Mouse (Mus musculus) G1E (cell line): ENCODE data around the gene Dnajb1. TPM values are rescaled to one million over a fixed set of nuclear protein-coding genes. Genes with fewer than 3 reads are reported as not detected.
"Not testable (repeated sequence)": the region's sequence is repeated elsewhere in the genome, so short reads cannot be mapped to it uniquely, and the experiment has no call there.

Experiments
- ATAC-seq: 2 replicates; pipeline ENCODE4 v1.8.0; 2016; ENCODE audit warnings: mild to moderate bottlenecking; ENCODE audit not compliant: insufficient number of reproducible peaks, poor library complexity, low FRiP score, severe bottlenecking; ENCODE audit errors: extremely low read depth
- DNase-seq: peaks from one replicate; pipeline ENCODE4 v3.0.0; 2012; ENCODE audit warnings: low spot score
- H3K27me3 ChIP-seq: 2 replicates; pipeline ENCODE4 v1.6.1; 2012; ENCODE audit warnings: mild to moderate bottlenecking, low read length, inconsistent platforms; ENCODE audit not compliant: insufficient read depth
- H3K36me3 ChIP-seq: replicated peaks from 2 replicates; pipeline ENCODE3; 2012; ENCODE audit warnings: mild to moderate bottlenecking, inconsistent platforms
- H3K4me1 ChIP-seq: 2 replicates; pipeline ENCODE4 v1.6.1; 2012; ENCODE audit warnings: low read depth, low read length, inconsistent platforms, mixed read lengths; ENCODE audit not compliant: insufficient read depth
- H3K4me3 ChIP-seq: 2 replicates; pipeline ENCODE4 v1.5.1; 2012; ENCODE audit warnings: low read depth, mild to moderate bottlenecking, inconsistent platforms, low read length, moderate library complexity, mixed read lengths
- H3K9me3 ChIP-seq: replicated peaks from 2 replicates; pipeline ENCODE4 v1.6.1; 2012; ENCODE audit warnings: inconsistent platforms
- CTCF ChIP-seq: IDR thresholded peaks from 2 replicates; pipeline ENCODE4 v1.5.1; 2012; ENCODE audit warnings: low read depth, low read length, inconsistent platforms, mixed read lengths
- GATA1 ChIP-seq: IDR thresholded peaks from 2 replicates; pipeline ENCODE4 v1.6.1; 2012; ENCODE audit warnings: borderline replicate concordance, low read length, inconsistent platforms, mixed read lengths
- GATA2 ChIP-seq: IDR thresholded peaks from 2 replicates; pipeline ENCODE4 v1.6.1; 2012; ENCODE audit warnings: low read depth, low read length, inconsistent platforms, borderline replicate concordance
- POLR2AphosphoS5 ChIP-seq: IDR thresholded peaks from 2 replicates; pipeline ENCODE4 v1.6.1; 2012; ENCODE audit warnings: low read depth, low read length, inconsistent platforms; ENCODE audit not compliant: insufficient replicate concordance
- TAL1 ChIP-seq: conservative IDR thresholded peaks from 2 replicates; pipeline ENCODE4 v1.6.1; 2012; ENCODE audit warnings: low read depth, low read length, inconsistent platforms, mixed read lengths
- polyA plus RNA-seq: library from polyadenylated mRNA; stranded (reverse); fragments of >175 nt; gene quantifications from 2 replicates; pipeline ENCODE4 v1.2.3, GENCODE M21; 2012
- total RNA-seq, 2 experiments: library from RNA; stranded (forward) in 1 of 2; stranded (reverse) in 1 of 2; fragments of 200-1000 nt in 1 of 2; fragments of >200 nt in 1 of 2; fragmentation: Nextera tagmentation in 1 of 2; gene quantifications; 2 replicates each; pipeline ENCODE4 v1.2.3; 2014 to 2017

The Dnajb1 gene
- total and polyA plus RNA-seq, 3 experiments: 36.0 to 44.8 (median 37.8) TPM

DNA sequence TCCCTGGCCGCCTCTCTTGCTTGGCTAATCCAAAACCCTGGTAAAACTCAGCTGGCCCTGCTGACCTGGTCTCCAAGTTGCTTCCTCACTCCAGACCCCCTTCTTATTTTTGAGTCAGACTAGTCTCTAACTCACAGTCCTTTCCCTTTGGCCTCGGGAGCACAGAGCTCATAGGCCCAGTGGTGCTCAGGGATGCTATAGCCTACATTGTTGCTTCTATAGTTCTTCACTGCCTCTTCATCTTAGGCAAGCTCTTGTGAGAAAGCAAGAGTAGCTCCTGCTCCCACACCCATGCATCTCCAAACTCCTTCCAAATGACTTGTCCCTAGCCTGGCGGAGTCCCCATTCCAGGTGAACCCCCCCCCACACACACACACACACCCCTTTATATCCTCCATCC, 40.3 kb upstream of the Dnajb1 start:
- Histone ChIP-seq H3K27me3 (peaks cover 3% of the 10 kb centered on the region), H3K4me3 (peak overlapping the region; percentile 85; the same call in 1 of the 2 replicates), H3K36me3 (peaks cover 47% of the 10 kb centered on the region), H3K9me3 (no peaks in the 10 kb centered on the region), H3K4me1 (peaks cover 53% of the 10 kb centered on the region)
- DNase-seq (no peak), ATAC-seq (no peak)
- TF ChIP-seq CTCF: no peak
- no peak for TF ChIP-seq TAL1
- no peak for TF ChIP-seq POLR2AphosphoS5
- no peak for TF ChIP-seq GATA1
- TF ChIP-seq GATA2: no peak

DNA sequence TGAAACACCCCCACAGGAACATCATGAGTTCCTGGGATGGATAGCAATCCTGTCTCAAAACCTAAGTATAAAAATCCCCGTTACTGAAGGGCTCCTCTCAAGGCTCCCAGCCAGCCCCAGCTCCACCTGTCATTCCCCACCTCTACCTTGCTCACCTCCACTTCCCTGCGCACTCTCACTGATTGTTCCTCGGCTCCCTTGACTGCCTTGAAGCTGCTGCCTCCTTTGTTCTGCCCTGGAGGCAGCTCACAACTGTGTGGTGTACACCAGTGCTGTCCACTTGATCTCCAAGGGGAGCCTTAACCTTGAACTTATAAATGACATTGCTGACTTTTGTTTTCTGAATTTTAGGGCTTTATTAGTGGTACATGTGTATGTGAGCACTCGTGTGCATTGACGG, 39.9 kb upstream of the Dnajb1 start:
- H3K4me1 ChIP-seq: peaks cover 52% of the 10 kb centered on the region

GRCm38 (mm10) chr8:83568755-83569154, 39.2 kb upstream of the Dnajb1 start:
- no peak for TF ChIP-seq POLR2AphosphoS5
- TF ChIP-seq CTCF: no peak
- no peak for TF ChIP-seq GATA1
- no peak for TF ChIP-seq TAL1
- TF ChIP-seq GATA2: no peak
- ATAC-seq (no peak), DNase-seq (no peak)
- no peaks in the 10 kb centered on the region for H3K27me3 ChIP-seq
- peaks cover 57% of the 10 kb centered on the region for H3K4me1 ChIP-seq
- H3K9me3 ChIP-seq: no peaks in the 10 kb centered on the region
- H3K36me3 ChIP-seq: peaks cover 58% of the 10 kb centered on the region
- H3K4me3 ChIP-seq: no peak overlapping the region

More for the DNA sequence above, 39.9 kb upstream of the Dnajb1 start:
- Histone ChIP-seq H3K4me3 (peak overlapping the region; percentile 85; the same call in 1 of the 2 replicates), H3K9me3 (no peaks in the 10 kb centered on the region), H3K36me3 (peaks cover 51% of the 10 kb centered on the region), H3K27me3 (no peaks in the 10 kb centered on the region)
- DNase-seq: no peak
- ATAC-seq: no peak
- TF ChIP-seq POLR2AphosphoS5: no peak
- no peak for TF ChIP-seq GATA1
- TF ChIP-seq GATA2: no peak
- TF ChIP-seq CTCF: no peak
- no peak for TF ChIP-seq TAL1

- TF ChIP-seq GATA2 (no peak), TAL1 (no peak), GATA1 (no peak), POLR2AphosphoS5 (no peak), CTCF (no peak)
- no peak for ATAC-seq
- Histone ChIP-seq H3K4me3 (no peak overlapping the region), H3K4me1 (peaks cover 61% of the 10 kb centered on the region), H3K9me3 (no peaks in the 10 kb centered on the region), H3K36me3 (peaks cover 62% of the 10 kb centered on the region), H3K27me3 (no peaks in the 10 kb centered on the region)
- no peak for DNase-seq
Measured at GRCm38 (mm10) chr8:83569165-83569564, 38.8 kb upstream of the Dnajb1 start.

DNA sequence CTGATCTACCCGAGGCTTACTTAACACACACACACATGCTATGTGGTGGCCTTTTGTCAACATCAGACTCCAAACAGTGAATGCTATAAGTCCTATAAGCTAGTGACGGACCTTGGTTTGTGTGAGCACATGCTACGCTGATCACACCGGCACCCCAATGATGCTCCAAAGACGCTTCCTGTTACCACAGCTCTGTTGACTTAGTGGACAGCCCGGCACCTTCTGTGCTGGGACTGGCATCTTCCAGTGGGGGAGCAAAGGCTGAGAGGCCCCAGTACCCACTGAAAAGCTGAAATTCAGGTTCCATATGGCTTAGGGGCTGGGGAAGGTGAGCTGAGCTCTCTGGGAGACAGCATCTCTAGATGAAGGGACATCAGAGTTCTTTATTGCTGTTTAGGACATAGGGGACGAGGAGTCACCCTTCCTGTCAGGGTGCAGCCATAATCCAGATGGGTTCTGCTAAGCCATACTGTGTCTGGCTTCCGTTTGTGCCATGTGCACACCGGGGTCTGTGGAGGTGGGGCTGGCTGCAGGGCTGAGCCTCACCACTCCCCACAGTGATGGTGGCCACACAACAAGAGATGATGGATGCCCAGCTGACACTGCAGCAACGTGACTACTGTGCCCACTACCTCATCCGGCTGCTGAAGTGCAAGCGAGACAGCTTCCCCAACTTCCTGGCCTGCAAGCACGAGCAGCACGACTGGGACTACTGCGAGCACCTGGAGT, 37.6 kb upstream of the Dnajb1 start:
- no peak for DNase-seq
- Histone ChIP-seq H3K4me1 (peaks cover 67% of the 10 kb centered on the region), H3K9me3 (no peaks in the 10 kb centered on the region), H3K27me3 (no peaks in the 10 kb centered on the region), H3K36me3 (peaks cover 74% of the 10 kb centered on the region), H3K4me3 (no peak overlapping the region)
- TF ChIP-seq TAL1 (no peak), CTCF (no peak), GATA2 (no peak), POLR2AphosphoS5 (no peak), GATA1 (no peak)
- no peak for ATAC-seq

GRCm38 (mm10) chr8:83571001-83571340, 37.0 kb upstream of the Dnajb1 start:
- ATAC-seq, DNase-seq, H3K9me3 ChIP-seq, H3K4me3 ChIP-seq, H3K27me3 ChIP-seq: not testable (repeated sequence)
- Histone ChIP-seq H3K36me3 (peaks cover 80% of the 10 kb centered on the region), H3K4me1 (peaks cover 70% of the 10 kb centered on the region)

GRCm38 (mm10) chr8:83571791-83572190, 36.2 kb upstream of the Dnajb1 start:
- TF ChIP-seq GATA2 (no peak), TAL1 (no peak), POLR2AphosphoS5 (no peak), CTCF (no peak), GATA1 (no peak)
- Histone ChIP-seq H3K36me3 (peaks cover 88% of the 10 kb centered on the region), H3K4me3 (no peak overlapping the region), H3K9me3 (no peaks in the 10 kb centered on the region), H3K4me1 (peaks cover 66% of the 10 kb centered on the region), H3K27me3 (no peaks in the 10 kb centered on the region)
- ATAC-seq: no peak
- no peak for DNase-seq
